Mouse (Mus musculus): ENCODE measurements around the gene Cacna2d2. TPM values are rescaled to one million over a fixed set of nuclear protein-coding genes. Genes with fewer than 3 reads are reported as not detected.
A peak's percentile ranks its signal among the peaks of the same experiment; 100 is the strongest.

The Cacna2d2 gene
- total and polyA plus RNA-seq, 2 experiments from 2014 or later: 7.6 to 108 TPM

GRCm38 (mm10) chr9:107432546-107432945 is 33.1 kb downstream of the Cacna2d2 start:
- Histone ChIP-seq H3K27ac (no peak overlapping the region), H3K36me3 (ENCODE audit: insufficient read depth, low read length) (no peaks in the 10 kb centered on the region), H3K9ac (replicated peaks; ENCODE audit: low read length) (no peak overlapping the region), H3K27me3 (ENCODE audit: insufficient read depth, low read length) (no peaks in the 10 kb centered on the region), H3K4me2 (ENCODE audit: low read depth, low read length) (no peak overlapping the region), H3K4me3 (ENCODE audit: low read length) (no peak overlapping the region), H3K9me3 (ENCODE audit: low read length) (no peaks in the 10 kb centered on the region), H3K4me1 (ENCODE audit: insufficient read depth, low read length) (peaks cover 30% of the 10 kb centered on the region)
- no peak for TF ChIP-seq CTCF (IDR thresholded peaks at IDR 0.05; ENCODE audit: low read depth)
- DNase-seq (ENCODE audit: low spot score) (no peak), ATAC-seq (no peak)
- 53% methylated on average over 3 of the region's 3 CpGs for WGBS

DNA sequence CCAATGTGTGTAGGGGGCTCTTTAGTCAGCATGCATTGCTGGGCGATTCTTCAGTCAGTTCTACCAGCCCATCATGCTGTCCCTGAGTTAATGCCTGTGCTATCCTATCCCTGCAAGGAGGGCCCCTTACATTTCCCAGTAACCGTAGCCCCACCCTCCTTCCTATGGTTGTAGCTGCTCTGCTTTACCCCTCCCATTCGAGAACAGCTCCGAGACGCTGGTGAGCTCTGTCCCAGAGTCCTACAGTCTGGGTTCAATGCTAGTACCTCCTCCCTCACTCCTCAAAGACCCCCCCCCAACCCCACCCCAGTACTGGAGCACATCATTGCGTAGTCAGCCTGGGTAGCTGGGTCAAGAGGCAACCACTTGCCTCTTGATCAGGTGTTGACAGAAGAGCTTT is 35.4 kb downstream of the Cacna2d2 start:
- Histone ChIP-seq H3K4me1 (ENCODE audit: insufficient read depth, low read length) (peaks cover 22% of the 10 kb centered on the region), H3K36me3 (ENCODE audit: insufficient read depth, low read length) (no peaks in the 10 kb centered on the region), H3K9ac (replicated peaks; ENCODE audit: low read length) (0 out of 2 replicates have a peak overlapping the region, but pooled peaks have one; percentile 17), H3K9me3 (ENCODE audit: low read length) (no peaks in the 10 kb centered on the region), H3K27me3 (ENCODE audit: insufficient read depth, low read length) (no peaks in the 10 kb centered on the region), H3K4me2 (ENCODE audit: low read depth, low read length) (no peak overlapping the region), H3K4me3 (ENCODE audit: low read length) (no peak overlapping the region), H3K27ac (no peak overlapping the region; the same call in 1 of the 2 replicates)
- 23% methylated on average over 6 of the region's 6 CpGs for WGBS
- no peak for TF ChIP-seq CTCF (IDR thresholded peaks at IDR 0.05; ENCODE audit: low read depth)
- DNase-seq (ENCODE audit: low spot score): no peak
- ATAC-seq: peak; percentile 25; the same call in 1 of the 2 replicates

GRCm38 (mm10) chr9:107435285-107435684 is 35.9 kb downstream of the Cacna2d2 start:
- no peak for DNase-seq (ENCODE audit: low spot score)
- Histone ChIP-seq H3K27ac (peak overlapping the region; percentile 48; the same call in 1 of the 2 replicates), H3K36me3 (ENCODE audit: insufficient read depth, low read length) (no peaks in the 10 kb centered on the region), H3K27me3 (ENCODE audit: insufficient read depth, low read length) (no peaks in the 10 kb centered on the region), H3K9ac (replicated peaks; ENCODE audit: low read length) (no peak overlapping the region), H3K4me1 (ENCODE audit: insufficient read depth, low read length) (peaks cover 23% of the 10 kb centered on the region), H3K4me2 (ENCODE audit: low read depth, low read length) (no peak overlapping the region), H3K9me3 (ENCODE audit: low read length) (no peaks in the 10 kb centered on the region), H3K4me3 (ENCODE audit: low read length) (no peak overlapping the region)
- no peak for TF ChIP-seq CTCF (IDR thresholded peaks at IDR 0.05; ENCODE audit: low read depth)
- WGBS: 15% methylated on average over 6 of the region's 6 CpGs
- ATAC-seq: peak; percentile 50

- DNase-seq (ENCODE audit: low spot score) (no peak), ATAC-seq (no peak)
- no peak for TF ChIP-seq CTCF (IDR thresholded peaks at IDR 0.05; ENCODE audit: low read depth)
- Histone ChIP-seq H3K27ac (no peak overlapping the region), H3K9ac (replicated peaks; ENCODE audit: low read length) (no peak overlapping the region), H3K4me2 (ENCODE audit: low read depth, low read length) (no peak overlapping the region), H3K4me3 (ENCODE audit: low read length) (no peak overlapping the region), H3K9me3 (ENCODE audit: low read length) (no peaks in the 10 kb centered on the region), H3K4me1 (ENCODE audit: insufficient read depth, low read length) (peaks cover 2% of the 10 kb centered on the region; the same call in 1 of the 2 replicates), H3K36me3 (ENCODE audit: insufficient read depth, low read length) (no peaks in the 10 kb centered on the region), H3K27me3 (ENCODE audit: insufficient read depth, low read length) (no peaks in the 10 kb centered on the region)
- WGBS: 57% methylated on average over 4 of the region's 4 CpGs
These were observed 43.5 kb downstream of the Cacna2d2 start for GRCm38 (mm10) chr9:107442891-107443290.

DNA sequence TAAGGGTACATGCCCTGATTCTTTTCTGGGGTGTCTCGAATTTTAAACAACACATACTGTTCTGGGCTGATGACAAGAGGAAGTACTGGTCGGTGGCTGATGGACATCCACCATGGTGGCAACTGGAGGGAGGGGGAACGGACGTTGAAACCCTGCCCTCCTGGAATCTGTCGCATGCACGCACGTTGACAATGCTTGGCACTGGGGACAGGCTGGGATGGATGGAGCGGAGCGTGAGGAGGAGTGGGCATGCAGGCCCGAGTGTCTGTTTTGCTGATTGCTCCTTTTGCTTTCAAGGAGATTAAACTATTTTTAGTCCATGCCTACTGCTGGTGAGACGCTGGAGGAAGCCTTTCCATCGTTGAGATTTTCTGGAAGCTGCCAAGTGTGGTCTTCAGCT is 43.9 kb downstream of the Cacna2d2 start:
- no peak for DNase-seq (ENCODE audit: low spot score)
- H3K9me3 ChIP-seq (ENCODE audit: low read length): no peaks in the 10 kb centered on the region
- peak overlapping the region; percentile 59 for H3K27ac ChIP-seq

GRCm38 (mm10) chr9:107445011-107445471 is 45.6 kb downstream of the Cacna2d2 start:
- no peaks in the 10 kb centered on the region for H3K27me3 ChIP-seq (ENCODE audit: insufficient read depth, low read length)
- peak; percentile 37; the same call in 1 of the 2 replicates for ATAC-seq
- peak; percentile 45 for DNase-seq (ENCODE audit: low spot score)
- H3K36me3 ChIP-seq (ENCODE audit: insufficient read depth, low read length): no peaks in the 10 kb centered on the region
- no peak for TF ChIP-seq CTCF (IDR thresholded peaks at IDR 0.05; ENCODE audit: low read depth)
- 30% methylated on average over 1 of the region's 6 CpGs for WGBS
- 0 out of 2 replicates have a peak overlapping the region, but pooled peaks have one; percentile 20 for H3K27ac ChIP-seq
- no peak overlapping the region for H3K9ac ChIP-seq (replicated peaks; ENCODE audit: low read length)
- H3K4me3 ChIP-seq (ENCODE audit: low read length): no peak overlapping the region
- H3K4me1 ChIP-seq (ENCODE audit: insufficient read depth, low read length): no peaks in the 10 kb centered on the region
- no peaks in the 10 kb centered on the region for H3K9me3 ChIP-seq (ENCODE audit: low read length)
- no peak overlapping the region for H3K4me2 ChIP-seq (ENCODE audit: low read depth, low read length)

More for the DNA sequence above, 43.9 kb downstream of the Cacna2d2 start:
- Histone ChIP-seq H3K4me1 (ENCODE audit: insufficient read depth, low read length) (peaks cover 2% of the 10 kb centered on the region; the same call in 1 of the 2 replicates), H3K4me2 (ENCODE audit: low read depth, low read length) (no peak overlapping the region), H3K27me3 (ENCODE audit: insufficient read depth, low read length) (no peaks in the 10 kb centered on the region), H3K36me3 (ENCODE audit: insufficient read depth, low read length) (no peaks in the 10 kb centered on the region), H3K4me3 (ENCODE audit: low read length) (no peak overlapping the region), H3K9ac (replicated peaks; ENCODE audit: low read length) (no peak overlapping the region)
- TF ChIP-seq CTCF (IDR thresholded peaks at IDR 0.05; ENCODE audit: low read depth): no peak
- 28% methylated on average over 12 of the region's 12 CpGs for WGBS
- ATAC-seq: no peak

DNA sequence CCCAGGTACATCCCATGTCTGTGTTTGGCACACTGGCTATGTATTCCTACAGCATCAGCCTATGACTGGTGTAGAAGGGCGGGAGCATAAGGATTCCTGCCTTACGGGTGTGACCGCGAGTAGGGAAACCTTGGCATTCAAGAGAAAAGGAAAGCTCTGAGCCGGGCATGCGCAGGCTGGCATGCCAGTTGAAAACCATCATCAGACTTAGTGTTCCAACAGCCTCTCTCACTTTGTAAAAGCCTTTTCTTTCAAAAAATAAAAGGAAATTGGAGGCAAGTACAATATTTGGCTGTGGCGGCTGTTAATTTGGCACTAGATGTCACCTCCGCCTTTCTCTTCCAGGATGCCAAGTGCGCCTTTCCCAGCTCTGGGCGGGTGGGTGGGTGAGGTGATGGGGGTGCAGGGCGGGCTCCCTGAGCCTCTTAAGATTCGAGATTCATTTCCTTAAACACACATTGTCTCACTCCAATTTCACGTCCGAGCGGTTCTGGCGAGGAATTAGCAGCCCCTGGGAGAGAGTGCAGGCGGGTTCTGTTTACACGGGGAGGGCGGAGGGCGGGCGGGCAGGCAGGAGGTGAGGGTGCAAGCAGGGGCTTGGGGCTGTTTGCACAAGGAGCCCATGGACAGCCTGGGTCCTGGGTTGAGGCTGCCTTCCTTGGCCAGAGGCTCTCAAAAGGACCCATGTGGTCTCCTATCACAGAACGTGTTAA is 49.5 kb downstream of the Cacna2d2 start:
- Histone ChIP-seq H3K4me1 (ENCODE audit: insufficient read depth, low read length) (peaks cover 5% of the 10 kb centered on the region; the same call in 1 of the 2 replicates), H3K9ac (replicated peaks; ENCODE audit: low read length) (no peak overlapping the region), H3K27me3 (ENCODE audit: insufficient read depth, low read length) (no peaks in the 10 kb centered on the region), H3K27ac (no peak overlapping the region), H3K4me3 (ENCODE audit: low read length) (no peak overlapping the region), H3K36me3 (ENCODE audit: insufficient read depth, low read length) (no peaks in the 10 kb centered on the region), H3K4me2 (ENCODE audit: low read depth, low read length) (no peak overlapping the region), H3K9me3 (ENCODE audit: low read length) (no peaks in the 10 kb centered on the region)
- no peak for TF ChIP-seq CTCF (IDR thresholded peaks at IDR 0.05; ENCODE audit: low read depth)
- DNase-seq (ENCODE audit: low spot score): peak; percentile 41
- ATAC-seq: no peak
- 48% methylated on average over 22 of the region's 22 CpGs for WGBS
